Mouse (Mus musculus) frontal cortex, postnatal 14 days (tissue): ENCODE measurements at regions not wholly inside any gene's neighbourhood (a gene's known extent, or its start where the extent isn't known, plus 50 kb on each side); places are given as distances from the start of the nearest gene placed in this dataset.
"Not testable (repeated sequence)": the region's sequence is repeated elsewhere in the genome, so short reads cannot be mapped to it uniquely, and the experiment has no call there.

ENCODE experiments used
- DNase-seq, 2 experiments: peaks; one replicate each; pipeline ENCODE4 v3.0.0; 2022; ENCODE audit warnings: low spot score in 2 of 2

DNA sequence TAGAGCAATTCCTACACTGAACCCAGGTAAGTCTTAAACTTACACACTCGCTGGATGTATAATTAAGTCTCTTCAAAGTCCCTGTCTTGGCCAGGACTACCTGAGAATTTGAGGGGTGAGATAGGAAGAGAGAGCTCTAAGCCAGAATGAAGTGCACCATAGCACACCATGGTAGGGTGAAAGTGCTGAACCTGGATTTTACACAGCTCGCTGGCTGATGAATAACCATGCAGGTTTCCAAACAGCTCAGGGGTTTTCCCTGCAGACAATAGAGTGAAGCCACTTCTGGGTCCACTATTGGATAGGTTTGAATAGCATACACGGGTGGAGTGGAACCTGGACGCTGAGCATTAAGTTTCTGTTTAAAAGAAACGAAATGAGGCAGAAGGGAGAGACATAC, 180.7 kb upstream of the Plxna2 start:
- DNase-seq = no peak

DNA sequence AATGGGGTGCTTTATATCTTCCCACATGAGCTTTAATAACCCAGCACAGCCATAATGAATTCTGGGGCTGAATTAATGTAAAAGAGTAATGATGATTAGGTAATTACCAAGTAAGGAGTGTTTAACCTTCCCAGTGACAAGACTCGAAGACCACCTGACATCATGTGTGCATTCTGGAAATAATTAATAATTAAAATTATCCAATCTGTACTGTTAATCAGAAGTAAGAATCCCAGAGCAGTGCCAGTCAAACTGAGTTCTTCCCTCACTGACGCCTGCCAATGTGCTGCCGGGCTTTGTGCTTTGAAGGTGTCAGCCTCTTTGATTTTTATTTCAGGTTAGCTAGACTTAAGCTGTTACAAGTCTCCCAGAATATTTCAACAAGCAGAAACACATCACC, 183.0 kb upstream of the Plxna2 start:
- DNase-seq = no peak

DNA sequence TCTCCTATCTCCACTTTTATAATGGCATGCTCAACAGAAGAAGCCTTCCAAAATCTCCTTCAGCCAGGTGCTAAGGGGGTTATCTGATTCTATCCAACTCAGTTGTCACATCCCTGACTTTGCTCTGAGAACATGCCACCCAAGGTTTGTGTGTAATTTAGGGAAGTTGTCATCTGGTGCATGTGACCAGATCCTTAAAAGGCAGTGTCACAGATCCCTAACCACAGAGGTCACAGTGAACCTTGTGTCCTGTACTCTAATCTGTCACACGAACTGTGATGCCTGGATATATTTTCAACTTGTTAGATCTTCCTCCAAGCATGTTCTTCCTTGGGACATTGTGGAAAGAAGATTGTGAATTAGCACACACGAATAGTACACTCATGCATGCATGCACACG, 189.4 kb upstream of the Plxna2 start:
- no peak for DNase-seq

GRCm38 (mm10) chr1:194426293-194426692, 191.7 kb upstream of the Plxna2 start:
- DNase-seq = no peak

- DNase-seq = no peak
These were observed 193.8 kb upstream of the Plxna2 start for GRCm38 (mm10) chr1:194424201-194424600.

DNA sequence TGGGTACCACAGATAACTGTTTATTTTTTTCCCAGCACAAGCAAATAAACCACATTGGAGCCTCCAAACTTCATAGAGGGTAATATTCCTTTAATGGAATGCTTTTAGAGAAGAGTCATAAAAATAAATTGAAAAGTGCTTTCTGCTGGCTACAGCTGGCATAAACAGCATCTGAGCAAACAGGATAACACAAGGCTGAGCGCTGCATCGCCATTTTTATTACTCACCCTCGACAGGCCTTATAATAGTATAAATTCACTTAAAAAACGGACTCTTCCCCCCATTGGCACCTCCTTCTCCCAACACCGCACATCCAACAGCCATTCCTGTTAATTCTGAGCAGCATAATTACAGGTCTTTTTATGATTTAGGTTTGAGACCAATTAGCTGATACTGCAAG, 205.8 kb upstream of the Plxna2 start:
- DNase-seq = no peak

DNA sequence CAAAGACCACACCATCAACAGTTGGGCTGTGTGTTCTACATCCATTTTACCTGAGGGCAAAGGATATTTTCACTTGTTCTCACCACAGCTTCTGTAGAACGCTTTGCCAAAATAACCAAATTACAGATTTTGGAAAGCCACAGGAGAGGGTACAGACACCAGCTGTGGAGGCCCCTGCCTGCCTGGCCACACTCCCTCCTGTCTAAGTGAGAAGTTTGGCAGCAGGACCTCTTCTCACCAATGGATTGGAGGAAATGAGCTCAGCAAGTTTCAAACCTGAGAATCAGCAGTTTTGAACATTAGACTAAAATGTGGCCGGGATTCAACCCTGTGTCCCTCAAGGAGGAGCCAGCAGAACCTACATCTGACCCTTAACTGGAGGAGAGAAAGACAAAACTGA, 206.2 kb upstream of the Plxna2 start:
- DNase-seq = no peak

- no peak for DNase-seq
These were observed 218.7 kb upstream of the Plxna2 start for GRCm38 (mm10) chr1:194399281-194399680.

DNA sequence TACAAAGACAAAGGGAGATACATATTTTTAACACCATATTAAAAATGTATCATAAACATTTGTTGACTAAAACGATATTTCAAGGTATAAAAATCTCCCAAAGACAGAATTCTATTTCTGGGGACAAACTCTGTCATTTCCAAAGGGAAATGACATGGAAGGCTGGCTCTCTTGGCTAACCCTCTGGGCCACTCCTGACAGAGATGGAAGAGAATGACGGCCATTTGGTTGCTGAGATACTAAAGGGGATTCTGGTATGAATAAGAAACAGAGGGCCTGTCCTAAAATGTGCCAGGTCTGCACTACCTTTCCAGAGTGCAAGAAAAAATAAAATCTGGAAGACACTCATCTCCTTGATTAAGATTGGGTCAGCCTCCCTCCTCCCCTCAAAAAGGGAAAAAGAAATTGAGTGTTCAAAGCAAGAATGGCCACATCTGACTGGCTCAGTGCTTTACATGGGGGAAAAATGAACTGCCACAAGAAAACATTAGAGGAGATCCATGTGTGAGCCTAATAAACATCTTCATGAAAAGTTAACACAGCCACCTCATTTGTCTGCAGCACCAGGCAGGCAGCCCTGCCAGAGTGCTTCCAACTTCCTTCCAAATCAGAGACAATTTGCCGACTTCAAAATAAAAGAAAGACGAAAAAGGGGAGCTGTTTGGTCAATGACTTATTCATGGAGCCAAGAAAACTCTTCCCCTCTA, 221.1 kb upstream of the Plxna2 start:
- no peak for DNase-seq

GRCm38 (mm10) chr1:194393720-194394119, 224.3 kb upstream of the Plxna2 start:
- DNase-seq = no peak

DNA sequence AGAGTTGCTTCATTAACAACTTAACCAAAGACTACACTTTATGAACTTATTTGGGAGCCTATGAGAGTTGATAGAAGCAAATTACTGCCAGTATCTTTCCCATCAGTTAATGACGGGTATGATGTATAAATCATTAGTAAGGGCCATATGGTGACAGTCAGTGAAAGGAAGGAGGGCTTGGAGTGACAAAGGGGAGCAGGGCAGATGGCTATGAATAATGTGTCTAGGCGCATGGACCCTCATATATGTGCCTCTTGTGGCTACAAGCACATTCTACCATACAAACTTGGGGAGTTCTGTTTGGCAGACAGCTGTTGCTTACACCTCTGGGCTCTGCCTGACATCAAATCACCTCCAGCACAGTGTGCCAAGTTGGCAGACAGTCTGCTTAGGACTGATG, 227.8 kb upstream of the Plxna2 start:
- no peak for DNase-seq

- DNase-seq = no peak
These were observed 239.9 kb upstream of the Plxna2 start for GRCm38 (mm10) chr1:194378135-194378534.

DNA sequence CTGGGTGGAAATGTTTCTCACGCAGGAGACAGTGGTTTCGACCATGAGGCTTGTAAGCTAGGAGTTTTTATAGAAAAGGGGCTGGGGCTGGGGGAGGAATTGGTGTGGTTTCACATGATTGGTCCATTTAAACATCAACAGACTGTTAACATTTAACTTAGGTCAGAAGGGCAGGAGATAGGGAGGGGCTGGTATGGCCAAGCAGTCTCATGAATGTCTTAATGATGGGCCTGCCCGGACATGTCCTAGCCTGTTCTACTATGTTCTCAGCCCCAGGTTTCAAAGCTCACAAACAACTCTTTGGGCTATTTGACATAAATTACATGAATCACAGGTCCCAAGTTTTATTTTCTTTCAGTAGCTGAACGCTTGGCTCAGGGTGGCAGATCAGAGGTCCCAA, 244.5 kb upstream of the Plxna2 start:
- DNase-seq = not testable (repeated sequence)

DNA sequence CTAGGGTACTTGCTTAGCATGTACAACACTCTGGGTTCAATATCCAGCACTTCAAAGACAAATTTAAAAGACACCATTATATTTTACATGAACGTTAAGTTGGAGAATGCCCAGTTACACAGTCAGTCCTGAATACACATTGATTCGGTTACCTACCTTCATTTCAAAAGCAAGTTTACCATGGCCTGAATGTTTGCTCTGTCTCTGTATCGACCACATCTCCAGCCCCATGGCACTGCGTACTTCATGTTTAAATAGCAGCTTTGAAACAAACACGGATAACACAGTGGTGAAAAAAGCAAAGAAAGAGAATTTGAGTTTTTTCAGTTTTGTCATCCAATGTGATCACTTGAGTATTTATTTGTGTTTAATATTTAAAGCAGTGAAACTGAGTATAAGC, 254.1 kb upstream of the Plxna2 start:
- no peak for DNase-seq

- DNase-seq = no peak
These were observed 254.8 kb upstream of the Plxna2 start for GRCm38 (mm10) chr1:194363129-194363768.

DNA sequence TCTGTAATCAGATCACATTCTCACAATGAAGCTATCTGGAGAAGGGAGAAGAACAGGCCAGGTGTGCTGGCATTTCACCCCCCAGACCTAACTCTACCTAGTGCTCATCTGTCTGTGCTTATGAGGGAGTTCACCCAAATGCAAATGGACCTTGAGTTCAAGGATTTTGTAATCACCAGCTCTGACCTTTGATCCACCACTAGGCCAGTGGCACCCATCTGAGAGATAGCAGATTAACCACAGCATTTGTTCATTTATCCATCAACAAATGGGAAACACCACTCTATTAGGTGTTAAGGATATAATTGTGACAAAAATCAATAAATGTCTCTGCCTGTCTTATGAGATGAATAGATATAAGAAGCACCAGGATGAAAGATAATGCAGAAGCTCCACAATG, 255.7 kb upstream of the Plxna2 start:
- DNase-seq = no peak

- no peak for DNase-seq
These were observed 256.7 kb upstream of the Plxna2 start for GRCm38 (mm10) chr1:194361316-194361715.

DNA sequence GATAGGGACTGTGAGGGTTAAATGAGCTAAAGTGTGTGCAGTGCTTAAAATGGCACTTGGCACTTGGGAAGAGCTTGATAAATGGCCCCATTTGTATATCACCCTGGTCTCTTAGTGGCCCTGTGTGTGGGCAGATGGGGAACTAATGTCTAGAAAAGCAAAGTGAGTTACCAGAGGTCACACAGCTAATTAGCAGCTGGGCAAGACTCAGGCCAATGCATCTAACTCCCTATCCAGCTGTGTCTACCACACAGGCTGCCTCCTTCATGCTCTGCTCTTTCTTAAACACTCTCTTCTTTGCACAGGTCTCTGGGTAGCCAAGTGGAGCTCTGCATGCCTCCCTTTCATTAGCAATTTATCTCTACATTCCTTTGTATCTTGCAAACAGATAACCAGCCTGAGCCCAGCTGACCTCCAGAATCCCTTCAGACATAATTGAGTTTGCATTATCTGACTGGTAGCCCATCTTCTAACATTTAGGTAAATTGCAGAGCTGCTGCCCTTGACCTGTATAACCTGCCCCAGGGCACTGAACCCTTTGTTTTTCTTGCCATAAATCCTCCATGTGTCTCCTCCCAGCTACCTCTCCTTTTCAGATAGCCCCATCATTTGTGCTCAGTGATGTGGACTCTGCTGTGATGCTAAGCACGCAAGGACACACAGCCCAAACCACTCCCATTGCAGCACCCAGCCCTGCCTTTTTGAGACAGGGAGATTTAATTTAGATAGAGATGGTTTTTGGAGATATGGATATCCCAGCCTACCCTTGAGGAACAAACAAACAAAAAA, 263.5 kb upstream of the Plxna2 start:
- DNase-seq = no peak

DNA sequence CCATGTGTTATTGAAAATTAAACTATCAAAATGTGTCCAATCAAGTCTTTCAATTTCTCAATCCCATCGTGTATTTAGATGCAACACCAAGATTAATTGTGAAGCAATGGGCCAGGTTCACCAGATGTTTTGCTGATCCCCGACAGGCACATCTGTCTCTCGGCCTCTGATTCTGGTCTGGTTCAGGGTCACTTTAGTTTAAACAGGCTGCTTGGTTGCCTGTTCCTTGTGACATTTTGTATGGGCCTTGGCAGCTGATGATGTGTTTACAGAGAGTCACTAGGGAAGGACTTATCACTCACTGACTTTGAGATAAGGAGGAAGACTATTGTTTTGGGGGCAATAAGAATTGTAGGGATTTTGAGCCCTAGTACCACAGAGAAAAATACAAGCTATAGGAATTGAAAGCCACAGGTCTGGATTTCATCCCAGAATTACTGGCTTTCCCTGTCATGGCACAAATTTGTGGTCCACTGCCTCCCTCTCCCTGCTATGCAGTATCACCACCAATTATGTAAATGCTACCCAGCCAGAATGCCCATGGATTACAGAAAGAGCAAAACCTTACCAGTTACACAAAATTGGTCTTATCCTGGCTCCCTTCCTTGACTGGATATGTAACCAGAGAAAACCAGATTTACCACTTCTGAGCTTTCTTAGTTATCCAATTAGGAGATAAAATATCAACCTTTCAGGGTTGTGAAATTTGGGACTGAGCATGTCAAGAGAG, 272.5 kb upstream of the Plxna2 start:
- DNase-seq = no peak

DNA sequence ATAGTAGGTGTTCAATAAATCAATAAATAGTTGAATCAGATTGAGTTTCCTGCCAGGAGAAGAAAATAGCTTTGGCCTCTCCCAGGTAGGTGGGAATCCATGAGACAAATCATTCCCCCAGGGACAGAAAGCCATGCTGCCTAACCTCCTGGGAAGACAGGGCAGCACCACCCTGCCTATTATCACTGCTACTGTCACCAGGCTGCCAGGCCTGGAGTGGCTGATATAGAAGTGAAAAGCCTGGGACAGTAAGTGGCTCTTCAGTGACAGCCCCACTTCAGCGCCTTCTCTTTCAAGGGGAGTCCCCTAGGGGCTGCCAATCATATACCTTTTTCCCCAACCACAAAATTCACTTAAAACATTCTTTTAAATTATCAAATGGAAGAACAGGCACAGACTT, 275.4 kb upstream of the Plxna2 start:
- no peak for DNase-seq

DNA sequence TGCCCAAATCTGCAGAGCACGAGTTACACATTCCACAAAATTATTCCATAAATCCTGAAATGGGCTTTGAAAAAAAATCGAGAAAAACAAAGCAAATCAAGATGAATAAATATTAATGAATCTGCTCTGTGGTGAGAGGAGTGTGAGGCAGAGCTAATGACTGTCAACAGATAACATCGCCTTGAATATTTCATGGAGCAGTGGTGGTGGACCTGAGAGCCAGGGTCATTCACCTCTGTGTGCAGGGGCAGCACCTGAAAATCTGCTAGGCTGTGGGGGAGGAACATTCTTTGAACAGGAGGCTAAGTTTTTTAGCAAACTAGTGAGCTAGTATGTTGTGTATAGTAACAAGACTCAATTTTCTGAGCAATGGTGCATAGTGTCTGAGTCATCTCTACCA, 276.3 kb upstream of the Plxna2 start:
- no peak for DNase-seq
